Mouse (Mus musculus): ENCODE results near the gene Otx1.

DNA sequence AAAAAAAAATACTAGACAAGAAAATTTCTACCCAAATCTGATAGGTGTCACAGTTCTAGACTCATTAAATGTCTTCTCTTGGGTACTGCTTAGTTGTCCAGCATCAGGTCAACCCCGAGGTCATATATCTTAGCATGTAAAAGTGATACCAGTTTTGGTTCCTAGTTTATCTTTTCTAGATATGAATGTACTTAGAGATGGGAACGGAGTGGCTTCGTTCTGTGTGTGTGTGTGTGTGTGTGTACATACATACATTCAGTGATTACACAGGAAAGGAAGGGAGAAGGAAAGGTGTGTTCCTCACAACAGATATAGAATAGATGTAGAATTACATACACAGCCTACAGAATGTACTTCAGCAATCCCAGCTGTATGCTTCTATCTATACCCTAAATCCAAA, 30.9 kb upstream of the Otx1 start:
- TF ChIP-seq CTCF (IDR thresholded peaks at IDR 0.05; ENCODE audit: extremely low read depth, insufficient read depth, insufficient read length, insufficient replicate concordance): no peak
- TF ChIP-seq POLR2A (IDR thresholded peaks at IDR 0.05; ENCODE audit: low read depth, low read length): no peak

Data from spleen, adult 2 months (tissue).